Mouse (Mus musculus) regulatory T cell (primary cell): ENCODE data around the gene Idnk.

Source experiments
- in situ Hi-C: fragments of 300-600 bp; cut with MboI, MseI; formaldehyde crosslinking; loops from one replicate; pipeline ENCODE4 v1.15.1; 2025; ENCODE audit warnings: high pct_unique_total_duplicates

Idnk gene

GRCm38 (mm10) chr13:58157447-58158098 is at the start of gene Idnk:
Idnk (plus strand) TSS chr13:58157649.
- in situ Hi-C loops = loop anchor here (25.0 kb wide), 1 partner anchor 230 kb away; the partner anchor contains the start of gene 2210016F16Rik

DNA sequence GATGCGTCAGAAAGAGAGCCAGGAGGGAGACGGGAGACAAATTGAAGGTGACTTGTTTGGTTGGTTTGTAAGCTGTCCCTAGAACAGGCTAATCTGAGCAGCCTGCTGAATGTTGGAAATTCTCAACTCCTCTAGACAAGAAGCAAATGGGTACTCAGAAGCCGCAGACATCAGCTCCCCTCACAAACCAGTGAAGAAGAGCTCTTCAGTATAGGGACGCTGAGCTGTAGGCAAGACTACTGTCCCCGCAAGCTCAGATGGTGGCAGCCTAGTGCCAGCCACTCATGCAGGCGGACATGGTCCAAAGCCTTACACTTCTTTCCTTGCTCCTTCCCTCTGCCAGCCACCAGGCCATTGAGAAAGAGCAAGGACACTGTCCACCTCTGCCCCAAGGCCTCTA is 46.1 kb upstream of the Idnk start:
- in situ Hi-C loops = loop anchor here (25.0 kb wide), 1 partner anchor 1999 kb away; no protein-coding TSS in a partner anchor

DNA sequence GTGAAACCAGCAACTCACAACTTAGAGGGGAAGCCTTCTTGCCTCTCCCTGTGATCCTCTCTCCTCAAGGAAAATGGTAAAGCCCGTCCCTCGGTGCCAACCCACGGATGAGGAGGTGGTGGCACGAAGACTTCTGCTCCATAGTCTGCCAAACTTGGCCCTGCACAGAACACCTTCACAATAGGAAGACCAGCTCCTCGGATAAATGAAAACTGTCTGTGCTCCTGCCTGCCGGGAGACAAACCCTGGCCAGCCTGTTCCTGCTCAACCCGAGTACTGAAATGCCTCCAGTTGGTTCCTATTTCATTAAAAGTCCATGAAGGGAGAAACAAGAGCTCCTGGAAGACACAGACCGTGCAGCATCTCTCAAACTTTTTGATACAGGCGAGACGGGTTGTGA is 45.3 kb upstream of the Idnk start:
- in situ Hi-C loops = loop anchor here (25.0 kb wide), 1 partner anchor 2000 kb away; no protein-coding TSS in a partner anchor

DNA sequence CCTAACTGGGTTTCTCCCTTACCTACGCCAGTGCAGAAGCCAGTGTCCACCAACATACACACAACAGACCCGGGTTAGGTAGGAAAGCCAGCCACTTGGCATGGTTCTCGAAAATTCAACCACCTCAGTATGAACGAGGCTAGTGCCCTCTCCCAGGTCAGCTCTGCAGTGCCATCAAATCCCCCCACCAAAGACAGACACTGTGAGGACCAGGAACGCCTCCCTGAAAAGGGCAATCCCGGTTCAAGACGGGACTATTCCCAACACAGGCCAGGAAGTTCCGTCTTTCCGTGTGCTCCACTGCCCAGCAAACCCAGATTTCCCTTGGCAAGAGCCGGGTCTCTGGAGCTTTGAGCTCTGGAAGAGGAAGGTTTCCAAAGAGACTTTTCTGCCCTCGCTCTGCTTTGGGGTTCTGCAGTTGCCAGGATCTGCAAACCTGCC is 44.8 kb upstream of the Idnk start:
- in situ Hi-C loops = loop anchor here (25.0 kb wide), 1 partner anchor 2000 kb away; no protein-coding TSS in a partner anchor

DNA sequence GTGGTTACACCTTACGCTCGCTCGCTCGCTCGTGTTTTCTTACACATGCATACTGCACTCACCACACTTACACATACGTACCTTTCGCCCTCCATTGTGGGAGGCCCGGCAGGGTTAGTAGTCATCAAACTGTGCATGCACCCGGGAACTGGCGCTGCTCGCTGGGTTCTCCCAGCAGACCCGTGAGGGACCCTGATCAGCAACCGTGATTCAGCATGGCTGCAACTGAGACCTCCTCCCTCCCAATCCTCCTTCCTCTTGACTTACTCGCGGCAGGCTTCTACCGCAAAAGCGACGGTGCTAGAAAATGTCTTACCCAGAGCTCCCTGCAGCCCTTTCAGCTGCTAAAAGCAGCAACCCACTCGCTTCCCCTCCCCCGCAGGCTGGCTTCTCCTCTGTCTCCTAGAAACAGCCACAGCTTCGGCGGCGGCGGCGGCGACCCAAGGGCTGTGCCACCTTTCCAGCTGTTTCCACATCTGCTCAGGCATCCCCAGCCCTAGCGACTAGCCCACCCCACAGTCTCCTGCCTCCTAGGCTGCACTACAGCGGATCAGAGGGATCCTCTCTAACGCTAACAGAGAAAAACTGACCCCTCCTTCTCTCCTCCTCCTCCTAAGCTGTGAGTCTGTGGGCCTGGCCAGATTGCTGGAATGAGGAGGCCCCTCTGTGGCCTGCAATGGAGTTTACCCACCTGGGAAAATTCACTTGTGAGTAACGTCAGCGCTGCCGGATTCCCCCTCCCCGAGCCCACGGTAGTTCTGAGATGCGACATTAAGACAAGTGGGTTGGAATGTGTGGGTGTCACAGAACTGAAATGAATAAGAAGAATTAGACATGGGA is 44.2 kb upstream of the Idnk start, which contains the start of gene Klhl3:
Gene Klhl3, minus strand, starts transcription at position 532 of the 840 bp plus-strand sequence.
- in situ Hi-C loops = loop anchor here (25.0 kb wide), 1 partner anchor 2001 kb away; no protein-coding TSS in a partner anchor

DNA sequence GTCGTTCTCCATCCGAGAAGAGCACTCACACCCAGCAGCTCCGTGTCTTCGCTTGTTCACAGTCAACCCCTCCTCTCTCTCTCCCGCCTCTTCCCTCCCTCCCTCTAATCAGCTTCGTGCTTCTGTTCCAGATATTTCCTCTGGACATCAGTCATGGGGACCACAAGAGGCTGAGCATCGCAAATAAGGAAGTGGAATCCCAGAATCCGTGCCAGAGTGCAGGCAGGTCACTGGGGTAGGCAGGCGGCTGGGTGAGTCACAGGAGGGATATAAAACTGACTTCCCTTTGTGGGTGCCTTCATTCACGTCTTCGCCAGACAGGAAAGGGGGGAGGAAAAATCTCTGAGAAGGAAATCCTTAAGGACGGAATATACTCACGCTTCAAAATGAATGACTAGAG is 42.2 kb upstream of the Idnk start:
- in situ Hi-C loops = loop anchor here (25.0 kb wide), 1 partner anchor 2003 kb away; no protein-coding TSS in a partner anchor

GRCm38 (mm10) chr13:58116801-58117200 is 40.6 kb upstream of the Idnk start:
- in situ Hi-C loops = loop anchor here (25.0 kb wide), 1 partner anchor 2004 kb away; no protein-coding TSS in a partner anchor

- in situ Hi-C loops = loop anchor here (25.0 kb wide), 1 partner anchor 2005 kb away; no protein-coding TSS in a partner anchor
These were observed 40.0 kb upstream of the Idnk start for GRCm38 (mm10) chr13:58117318-58118017.

DNA sequence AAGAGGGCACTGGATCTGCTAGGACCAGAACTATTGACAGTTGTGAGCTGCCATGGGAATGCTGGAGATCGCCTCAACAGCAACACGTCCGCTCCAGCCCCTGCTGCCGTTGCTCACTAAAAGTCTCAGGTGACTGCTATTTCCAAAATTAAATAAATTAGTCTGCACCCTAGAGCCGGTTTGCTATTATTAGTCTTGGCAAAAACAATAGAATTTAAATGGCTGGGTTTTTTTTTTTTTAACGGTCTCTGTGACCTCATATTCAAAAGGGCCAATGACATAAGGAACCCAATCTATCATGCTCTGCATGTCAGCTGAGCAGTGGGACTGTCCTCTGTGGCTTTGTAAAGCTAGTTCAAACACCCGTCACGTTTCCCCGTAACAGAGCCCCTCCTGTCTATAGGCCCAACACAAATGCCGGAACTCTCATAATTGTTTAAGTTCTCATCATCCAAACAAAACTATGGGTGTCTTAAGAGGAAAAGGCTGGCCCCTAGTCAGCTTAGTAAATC is 34.6 kb upstream of the Idnk start:
- in situ Hi-C loops = loop anchor here (10.0 to 25.0 kb wide), 2 partner anchors 1642 to 2011 kb away; partner anchors contain the start of gene Isca1

DNA sequence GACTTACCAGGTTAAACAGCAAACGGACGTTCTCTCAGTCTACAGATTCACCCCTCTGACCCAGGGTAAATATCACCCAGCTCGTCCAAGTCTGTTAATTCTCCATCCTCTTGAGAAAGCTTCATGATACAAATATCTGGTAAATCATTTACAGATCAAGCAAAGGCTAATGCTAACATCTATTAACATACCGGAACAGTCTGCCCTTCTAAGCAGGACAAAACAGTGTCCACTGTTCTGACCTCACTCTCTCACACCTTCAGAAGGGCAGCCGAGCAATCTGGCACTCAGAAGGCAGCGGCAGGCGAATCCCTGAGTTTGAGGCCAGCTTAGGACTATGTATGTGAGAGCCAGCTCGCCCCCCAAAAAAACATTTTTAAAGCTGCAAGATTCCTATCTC is 34.1 kb upstream of the Idnk start:
- in situ Hi-C loops = loop anchor here (10.0 to 25.0 kb wide), 2 partner anchors 1641 to 2011 kb away; partner anchors contain the start of gene Isca1

DNA sequence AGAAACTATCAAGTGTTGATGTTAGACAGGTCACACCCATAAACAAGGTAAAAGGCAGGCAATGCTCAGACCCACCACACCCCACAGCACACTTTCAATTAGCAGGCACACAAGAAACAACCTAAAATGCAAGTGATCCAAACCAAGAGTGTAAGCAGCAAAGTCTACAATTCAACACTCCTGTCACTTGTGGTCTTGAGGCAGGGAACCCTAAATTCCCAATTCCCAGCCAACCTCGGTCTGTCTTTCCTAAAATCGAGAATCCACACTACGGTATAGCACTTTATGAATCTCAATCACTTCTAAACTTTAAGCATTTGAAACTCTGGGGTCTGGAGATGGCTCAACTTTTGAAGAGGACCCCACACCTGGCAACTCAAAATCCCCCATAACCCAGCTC is 33.2 kb upstream of the Idnk start:
- in situ Hi-C loops = loop anchor here (10.0 to 25.0 kb wide), 2 partner anchors 1641 to 2012 kb away; partner anchors contain the start of gene Isca1

DNA sequence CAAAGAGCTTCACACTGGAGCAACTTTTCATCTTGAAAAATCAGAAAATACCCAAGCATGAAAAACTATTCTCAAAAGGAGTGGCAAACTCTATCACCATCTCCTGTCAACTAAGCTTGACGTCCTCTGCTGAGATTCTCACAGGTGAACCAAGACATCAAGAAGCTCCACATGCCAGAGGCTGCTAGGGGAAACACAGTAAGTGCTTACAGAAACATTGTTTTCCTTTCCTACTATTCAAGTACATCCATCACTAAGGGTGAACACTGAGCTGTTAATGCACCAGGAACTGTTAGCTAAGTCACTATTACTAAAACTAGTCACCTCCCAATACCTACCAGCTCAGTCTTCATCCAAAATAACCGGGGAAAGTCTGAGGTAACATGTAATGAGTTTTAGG is 32.5 kb upstream of the Idnk start:
- in situ Hi-C loops = loop anchor here (10.0 to 25.0 kb wide), 2 partner anchors 1640 to 2013 kb away; partner anchors contain the start of gene Isca1

GRCm38 (mm10) chr13:58126126-58126525 is 31.3 kb upstream of the Idnk start:
- in situ Hi-C loops = loop anchor here (10.0 kb wide), 1 partner anchor 1639 kb away; the partner anchor contains the start of gene Isca1

- in situ Hi-C loops = loop anchor here (10.0 kb wide), 1 partner anchor 1638 kb away; the partner anchor contains the start of gene Isca1
These were observed 30.3 kb upstream of the Idnk start for GRCm38 (mm10) chr13:58126862-58127765.

GRCm38 (mm10) chr13:58127766-58128361 is 29.6 kb upstream of the Idnk start:
- in situ Hi-C loops = loop anchor here (10.0 kb wide), 1 partner anchor 1637 kb away; the partner anchor contains the start of gene Isca1

DNA sequence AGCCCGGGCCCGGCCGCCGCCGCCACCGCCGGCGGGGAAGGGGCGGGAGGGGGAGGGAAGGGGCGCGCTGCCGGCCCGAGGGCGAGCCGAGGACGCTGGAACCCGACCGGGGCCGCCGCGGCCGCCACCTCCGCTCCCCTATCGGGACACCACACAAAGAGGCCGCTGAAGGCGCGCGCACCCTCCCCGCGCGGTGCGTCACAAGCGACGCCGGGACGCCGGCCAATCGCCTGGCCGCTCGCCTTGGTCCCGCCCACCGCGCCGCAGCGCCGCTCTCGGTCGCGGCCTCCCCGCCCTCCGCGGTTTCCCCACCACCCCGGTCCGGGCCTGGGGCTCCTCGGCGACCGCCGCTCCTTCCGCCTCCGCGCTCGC is 29.1 kb upstream of the Idnk start, which contains the start of gene Hnrnpa0:
Gene Hnrnpa0, minus strand, starts transcription at position 161 of the 372 bp plus-strand sequence.
- in situ Hi-C loops = loop anchor here (10.0 kb wide), 1 partner anchor 1636 kb away; the partner anchor contains the start of gene Isca1

- in situ Hi-C loops = loop anchor here (10.0 kb wide), 1 partner anchor 1636 kb away; the partner anchor contains the start of gene Isca1
These were observed 28.4 kb upstream of the Idnk start for GRCm38 (mm10) chr13:58128768-58129671.
